In the genomic region with DNA sequence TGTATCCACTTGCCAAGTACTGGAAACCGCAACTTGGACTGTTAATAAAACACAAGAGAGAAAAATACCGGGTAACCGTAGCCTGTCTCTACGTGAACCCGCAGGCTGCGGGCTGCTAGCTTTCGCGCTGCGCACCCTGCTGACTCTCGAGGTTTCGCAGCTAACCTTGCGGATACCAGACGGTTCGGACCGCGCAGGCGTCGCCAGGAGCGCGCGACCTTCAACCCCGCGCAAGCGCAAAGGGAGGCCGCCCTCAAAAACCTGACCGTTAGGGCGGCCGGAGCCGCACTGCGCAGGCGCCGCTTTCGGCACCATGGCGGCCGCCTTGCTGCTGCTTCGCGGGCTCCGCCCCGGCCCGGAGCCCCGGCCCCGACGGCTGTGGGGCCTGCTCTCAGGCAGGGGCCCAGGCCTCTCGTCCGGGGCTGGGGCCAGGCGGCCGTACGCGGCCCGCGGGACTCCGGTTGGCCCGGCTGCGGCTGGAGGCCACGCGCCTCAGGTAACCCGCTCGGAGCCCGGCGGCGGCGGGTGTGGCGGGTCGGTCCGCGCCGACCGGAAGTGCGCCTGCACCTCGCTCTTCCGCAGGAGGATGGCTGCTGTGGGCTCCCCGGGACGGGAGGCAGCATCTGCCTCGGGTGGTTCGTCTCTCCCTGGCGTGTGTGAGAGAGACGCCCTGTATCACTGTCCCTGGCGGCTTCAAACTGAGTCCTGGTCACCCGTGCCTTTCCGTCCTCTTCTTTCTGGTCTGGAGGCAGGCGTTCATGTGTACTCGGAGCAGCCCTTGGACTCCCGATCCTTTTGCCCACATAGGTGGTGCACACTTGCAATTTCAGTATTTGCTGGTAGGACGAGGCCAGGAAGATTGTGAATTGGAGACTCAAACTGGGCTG, we compare ENCODE assay signal across 8 mouse cellular contexts. TPM values are rescaled to one million over a fixed set of nuclear protein-coding genes. Genes with fewer than 3 reads are reported as not detected.
DNase-seq lines count a peak whose midpoint lies in the region; ATAC-seq lines count a peak whose summit lies in the region.

No protein-coding gene starts in this region.

- peak overlapping the region; percentile 90 for H3K4me2 ChIP-seq in heart, embryonic 13.5 days
- peak overlapping the region; percentile 79 for H3K4me2 ChIP-seq in liver, embryonic 12.5 days
- peak overlapping the region; percentile 75 for H3K4me2 ChIP-seq in stomach, embryonic 15.5 days

- peaks cover 28% of the 10 kb centered on the region for H3K36me3 ChIP-seq in heart, embryonic 13.5 days
- peaks cover 25% of the 10 kb centered on the region for H3K36me3 ChIP-seq in liver, embryonic 12.5 days
- H3K36me3 ChIP-seq in stomach, embryonic 15.5 days: no peaks in the 10 kb centered on the region

- H3K9me3 ChIP-seq in heart, embryonic 13.5 days: no peaks in the 10 kb centered on the region
- H3K9me3 ChIP-seq in liver, embryonic 12.5 days (replicated peaks): no peaks in the 10 kb centered on the region
- H3K9me3 ChIP-seq in stomach, embryonic 15.5 days: no peaks in the 10 kb centered on the region

- peak; percentile 97 for DNase-seq in CD4-positive helper T cell, adult 2 months (ENCODE audit: low read depth, low spot score)
- peak; percentile 91 for DNase-seq in brain, embryonic 18.5 days (ENCODE audit: low read depth, low spot score)
- DNase-seq in kidney, postnatal 10 days: peak; percentile 98
- DNase-seq in natural killer cell, adult 2 months (ENCODE audit: low spot score in 2 of 2): peak; percentile 94 to 95

- peaks cover 28% of the 10 kb centered on the region for H3K4me1 ChIP-seq in heart, embryonic 13.5 days
- peaks cover 32% of the 10 kb centered on the region for H3K4me1 ChIP-seq in liver, embryonic 12.5 days
- peaks cover 16% of the 10 kb centered on the region for H3K4me1 ChIP-seq in stomach, embryonic 15.5 days

- H3K27me3 ChIP-seq in heart, embryonic 13.5 days (replicated peaks): no peaks in the 10 kb centered on the region
- H3K27me3 ChIP-seq in liver, embryonic 12.5 days (replicated peaks): no peaks in the 10 kb centered on the region
- H3K27me3 ChIP-seq in stomach, embryonic 15.5 days (replicated peaks): no peaks in the 10 kb centered on the region

- peak overlapping the region; percentile 93 for H3K27ac ChIP-seq in heart, embryonic 13.5 days (replicated peaks)
- H3K27ac ChIP-seq in liver, embryonic 12.5 days: peak overlapping the region; percentile 92
- H3K27ac ChIP-seq in stomach, embryonic 15.5 days: peak overlapping the region; percentile 86

- peak overlapping the region; percentile 97 for H3K9ac ChIP-seq in heart, embryonic 13.5 days
- peak overlapping the region; percentile 90 for H3K9ac ChIP-seq in liver, embryonic 12.5 days
- peak overlapping the region; percentile 92 for H3K9ac ChIP-seq in stomach, embryonic 15.5 days

- WGBS in heart, embryonic 13.5 days: under 1% methylated on average over 83 of the region's 84 CpGs
- under 1% methylated on average over 81 of the region's 84 CpGs for WGBS in liver, embryonic 12.5 days (ENCODE audit: insufficient replicate concordance)
- WGBS in stomach, embryonic 15.5 days: under 1% methylated on average over 83 of the region's 84 CpGs

- peak overlapping the region; percentile 87 for H3K4me3 ChIP-seq in heart, embryonic 13.5 days
- peak overlapping the region; percentile 80 for H3K4me3 ChIP-seq in liver, embryonic 12.5 days
- peak overlapping the region; percentile 96 for H3K4me3 ChIP-seq in stomach, embryonic 15.5 days (replicated peaks)

- ATAC-seq in erythroid progenitor cell, adult 5-6 weeks (replicated peaks; ENCODE audit: low FRiP score, poor library complexity, severe bottlenecking): peak; percentile 91
- ATAC-seq in heart, embryonic 13.5 days (ENCODE audit: extremely low read depth, insufficient number of reproducible peaks, low FRiP score, low TSS enrichment): peak; percentile 99
- peak; percentile 97 for ATAC-seq in liver, embryonic 12.5 days
- ATAC-seq in stomach, embryonic 15.5 days (ENCODE audit: insufficient read depth, low FRiP score, low read depth): peak; percentile 97

RNA-seq across cellular contexts. Expression of a gene that starts 2.7 kb away (rescaled TPM):
- 63.4 and 71.7 TPM in 2 replicates for total RNA-seq in erythroid progenitor cell, adult 5-6 weeks (2015; ENCODE audit: low replicate concordance)
- 50.3 and 65.2 TPM in 2 replicates for total RNA-seq in erythroid progenitor cell, adult 5-6 weeks (2017; ENCODE audit: low replicate concordance)
- polyA plus RNA-seq in heart, embryonic 13.5 days (2015; fragmentation: Nextera tagmentation; extraction: Ambion mirVana): 62.2 and 62.7 TPM in 2 replicates
- 40.0 TPM in 2 replicates for polyA plus RNA-seq in liver, embryonic 12.5 days (2016; fragmentation: Nextera tagmentation; extraction: Ambion mirVana)
- polyA plus RNA-seq in stomach, embryonic 15.5 days (2015; fragmentation: Nextera tagmentation; extraction: Ambion mirVana): 48.2 and 50.7 TPM in 2 replicates

RNA-seq across cellular contexts. Expression of a gene that starts 23.4 kb away (rescaled TPM):
- 81.8 and 106 TPM in 2 replicates for total RNA-seq in erythroid progenitor cell, adult 5-6 weeks (2015; ENCODE audit: low replicate concordance)
- 126 and 174 TPM in 2 replicates for total RNA-seq in erythroid progenitor cell, adult 5-6 weeks (2017; ENCODE audit: low replicate concordance)
- 18.8 and 20.3 TPM in 2 replicates for polyA plus RNA-seq in heart, embryonic 13.5 days (2015; fragmentation: Nextera tagmentation; extraction: Ambion mirVana)
- 43.9 and 44.0 TPM in 2 replicates for polyA plus RNA-seq in liver, embryonic 12.5 days (2016; fragmentation: Nextera tagmentation; extraction: Ambion mirVana)
- polyA plus RNA-seq in stomach, embryonic 15.5 days (2015; fragmentation: Nextera tagmentation; extraction: Ambion mirVana): 63.9 and 67.3 TPM in 2 replicates

RNA-seq across cellular contexts. Expression of a gene that starts 36.7 kb away (rescaled TPM):
- 320 and 376 TPM in 2 replicates for total RNA-seq in erythroid progenitor cell, adult 5-6 weeks (2015; ENCODE audit: low replicate concordance)
- 611 and 691 TPM in 2 replicates for total RNA-seq in erythroid progenitor cell, adult 5-6 weeks (2017; ENCODE audit: low replicate concordance)
- polyA plus RNA-seq in heart, embryonic 13.5 days (2015; fragmentation: Nextera tagmentation; extraction: Ambion mirVana): 938 and 957 TPM in 2 replicates
- 1,452 and 1,476 TPM in 2 replicates for polyA plus RNA-seq in liver, embryonic 12.5 days (2016; fragmentation: Nextera tagmentation; extraction: Ambion mirVana)
- 1,122 and 1,488 TPM in 2 replicates for polyA plus RNA-seq in stomach, embryonic 15.5 days (2015; fragmentation: Nextera tagmentation; extraction: Ambion mirVana)

RNA-seq across cellular contexts. Expression of a gene that starts 51.7 kb away (rescaled TPM):
- not detected in 2 replicates for total RNA-seq in erythroid progenitor cell, adult 5-6 weeks (2015; ENCODE audit: low replicate concordance)
- not detected in 2 replicates for total RNA-seq in erythroid progenitor cell, adult 5-6 weeks (2017; ENCODE audit: low replicate concordance)
- 0.19 and 0.24 TPM in 2 replicates for polyA plus RNA-seq in heart, embryonic 13.5 days (2015; fragmentation: Nextera tagmentation; extraction: Ambion mirVana)
- 2.8 and 2.9 TPM in 2 replicates for polyA plus RNA-seq in liver, embryonic 12.5 days (2016; fragmentation: Nextera tagmentation; extraction: Ambion mirVana)
- polyA plus RNA-seq in stomach, embryonic 15.5 days (2015; fragmentation: Nextera tagmentation; extraction: Ambion mirVana): 2.0 and 2.3 TPM in 2 replicates

Comparison
In these comparisons a context has a peak if more than half of its experiments do, and no peak if none do; other contexts are left out.
1. Peak in every context shown above with its lines: DNase-seq, ATAC-seq, H3K4me3 ChIP-seq and H3K27ac ChIP-seq.